Mouse (Mus musculus) liver, embryonic 11.5 days (tissue): ENCODE measurements around the gene Gpi1. TPM values are rescaled to one million over a fixed set of nuclear protein-coding genes. Genes with fewer than 3 reads are reported as not detected.

Experiments
- ATAC-seq: fragments of 200-750 bp; cut with Nextera tagmentation; replicated peaks from 2 replicates; pipeline ENCODE4 v1.8.0; 2017; ENCODE audit warnings: moderate number of reproducible peaks, mild to moderate bottlenecking, moderate TSS enrichment, moderate library complexity; ENCODE audit not compliant: low FRiP score
- DNase-seq: peaks from one replicate; pipeline ENCODE4 v3.0.0-alpha.2; 2017; ENCODE audit warnings: low spot score
- H3K27ac ChIP-seq: fragments of 300-500 bp; sonication (generic); 2 replicates; pipeline ENCODE4 v1.5.1; 2014; ENCODE audit warnings: mild to moderate bottlenecking, low read depth, low read length, control low read depth
- H3K27me3 ChIP-seq: fragments of 300-500 bp; sonication (generic); replicated peaks from 2 replicates; pipeline ENCODE4 v1.6.1; 2014; ENCODE audit warnings: low read length, mixed read lengths; ENCODE audit not compliant: control insufficient read depth, insufficient read depth
- H3K36me3 ChIP-seq: fragments of 300-500 bp; sonication (generic); 2 replicates; pipeline ENCODE4 v1.6.1; 2014; ENCODE audit warnings: mild to moderate bottlenecking, low read length, moderate library complexity, mixed read lengths; ENCODE audit not compliant: control insufficient read depth, insufficient read depth
- H3K4me1 ChIP-seq: fragments of 300-500 bp; sonication (generic); replicated peaks from 2 replicates; pipeline ENCODE4 v1.6.1; 2014; ENCODE audit warnings: low read length, mixed read lengths; ENCODE audit not compliant: control insufficient read depth, insufficient read depth
- H3K4me2 ChIP-seq: fragments of 300-500 bp; sonication (generic); 2 replicates; pipeline ENCODE4 v1.6.1; 2014; ENCODE audit warnings: mild to moderate bottlenecking, control low read depth, moderate library complexity
- H3K4me3 ChIP-seq: fragments of 300-500 bp; sonication (generic); 2 replicates; pipeline ENCODE4 v1.5.1; 2014; ENCODE audit warnings: low read depth, low read length, control low read depth
- H3K9ac ChIP-seq: fragments of 300-500 bp; sonication (generic); 2 replicates; pipeline ENCODE4 v1.6.1; 2014; ENCODE audit warnings: low read depth, low read length, control low read depth
- H3K9me3 ChIP-seq: fragments of 300-500 bp; sonication (generic); 2 replicates; pipeline ENCODE4 v1.6.1; 2016; ENCODE audit warnings: low read length, inconsistent platforms, mixed read lengths; ENCODE audit not compliant: control insufficient read depth
- whole genome bisulfite sequencing: fragments of 180-500 bp; shearing (Covaris S2); extraction: QIAGEN DNeasy Blood & Tissue Kit; methylation state at CpG from one replicate; pipeline ENCODE4 v1.1.7; 2014; 5-methylcytosine and 5-hydroxymethylcytosine counted together
- polyA plus RNA-seq: library from polyadenylated mRNA; unstranded; fragments of >200 nt; fragmentation: Nextera tagmentation; extraction: Ambion mirVana; gene quantifications from 2 replicates; pipeline ENCODE4 v1.2.1, GENCODE M21; 2014

Gpi1 gene
- polyA plus RNA-seq, 1 experiment from 2014 or later = 489 TPM

DNA sequence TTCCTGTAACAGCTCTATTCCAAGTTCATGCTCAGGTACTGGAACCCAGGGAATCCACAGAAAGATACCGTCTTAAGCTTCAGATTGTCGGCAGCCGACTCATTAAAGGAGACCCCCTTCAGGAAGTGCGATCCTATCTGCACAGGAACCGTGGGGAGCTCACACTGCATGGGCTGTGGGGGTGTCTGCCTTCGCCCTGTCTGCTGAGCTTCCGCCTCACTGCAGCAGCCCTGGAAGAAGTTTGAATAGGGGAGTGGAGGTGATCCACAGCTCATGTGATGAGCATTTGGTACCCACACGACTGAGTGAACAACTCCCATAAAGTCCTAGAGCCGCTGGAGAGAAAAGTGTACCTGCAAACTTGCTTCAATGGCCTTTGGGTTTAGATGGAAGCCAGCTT lies 27.1 kb upstream of the Gpi1 start:
- no peaks in the 10 kb centered on the region for H3K27me3 ChIP-seq
- ATAC-seq (no peak), DNase-seq (no peak)
- no peak overlapping the region for H3K9ac ChIP-seq
- H3K4me2 ChIP-seq = no peak overlapping the region
- peaks cover 27% of the 10 kb centered on the region for H3K36me3 ChIP-seq
- no peaks in the 10 kb centered on the region for H3K4me1 ChIP-seq
- no peak overlapping the region for H3K4me3 ChIP-seq
- 76% methylated on average over 9 of the region's 9 CpGs for WGBS
- no peak overlapping the region for H3K27ac ChIP-seq
- H3K9me3 ChIP-seq = no peaks in the 10 kb centered on the region

DNA sequence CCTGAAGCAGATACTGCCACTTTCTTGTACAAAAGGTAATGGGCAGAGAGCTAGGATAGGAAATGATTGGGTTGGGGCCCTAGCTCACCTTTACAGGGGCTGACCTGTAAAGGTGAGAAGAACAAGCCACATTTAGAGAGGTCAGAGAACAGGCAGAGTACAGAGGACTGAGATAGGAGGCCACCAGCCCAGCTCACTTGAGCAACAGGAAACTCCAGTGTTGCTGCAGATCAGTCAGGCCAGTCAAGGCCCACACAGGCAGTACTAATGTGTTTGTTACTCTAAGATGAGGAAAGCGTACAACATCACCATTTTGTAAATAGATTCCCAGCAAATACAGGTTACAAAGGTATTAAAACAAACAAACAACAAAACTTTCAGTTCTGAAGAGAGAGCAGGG lies 25.8 kb upstream of the Gpi1 start:
- Histone ChIP-seq H3K36me3 (peaks cover 20% of the 10 kb centered on the region), H3K4me1 (no peaks in the 10 kb centered on the region), H3K9me3 (no peaks in the 10 kb centered on the region), H3K4me3 (no peak overlapping the region), H3K4me2 (no peak overlapping the region), H3K27me3 (no peaks in the 10 kb centered on the region), H3K27ac (no peak overlapping the region), H3K9ac (no peak overlapping the region)
- WGBS = 83% methylated on average over 1 of the region's 1 CpGs
- ATAC-seq = no peak
- DNase-seq = no peak

DNA sequence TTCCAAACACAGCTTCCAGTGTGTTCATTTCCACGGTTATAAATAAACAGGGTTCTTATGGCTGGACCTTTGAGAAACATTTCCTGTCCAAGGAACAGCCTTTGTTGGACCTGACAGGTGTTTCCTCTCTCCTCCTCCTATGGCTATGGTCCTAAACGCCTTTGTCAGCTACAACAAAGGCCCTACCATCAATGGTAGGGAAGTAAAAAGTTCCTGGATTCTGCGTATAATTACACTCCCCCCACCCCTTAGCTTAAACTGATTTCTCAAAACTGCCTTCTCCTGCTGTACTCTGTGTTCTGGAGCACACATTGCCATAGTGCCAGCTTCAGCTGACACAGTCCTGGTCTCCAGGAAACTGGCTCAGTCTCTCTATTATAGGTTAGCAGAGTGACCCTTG lies 25.0 kb upstream of the Gpi1 start:
- no peaks in the 10 kb centered on the region for H3K4me1 ChIP-seq
- H3K27ac ChIP-seq = no peak overlapping the region
- H3K4me3 ChIP-seq = no peak overlapping the region
- H3K27me3 ChIP-seq = no peaks in the 10 kb centered on the region
- H3K9me3 ChIP-seq = no peaks in the 10 kb centered on the region
- no peak for ATAC-seq
- H3K36me3 ChIP-seq = peaks cover 18% of the 10 kb centered on the region
- no peak overlapping the region for H3K4me2 ChIP-seq
- DNase-seq = no peak
- WGBS = 48% methylated on average over 3 of the region's 3 CpGs
- H3K9ac ChIP-seq = no peak overlapping the region

- Histone ChIP-seq H3K4me2 (no peak overlapping the region), H3K4me3 (no peak overlapping the region), H3K9ac (no peak overlapping the region), H3K27me3 (no peaks in the 10 kb centered on the region), H3K4me1 (no peaks in the 10 kb centered on the region), H3K27ac (no peak overlapping the region), H3K9me3 (no peaks in the 10 kb centered on the region), H3K36me3 (peaks cover 17% of the 10 kb centered on the region)
- DNase-seq (no peak), ATAC-seq (no peak)
- 82% methylated on average over 2 of the region's 2 CpGs for WGBS
Measured at GRCm38 (mm10) chr7:34252030-34252429, 21.9 kb upstream of the Gpi1 start.

DNA sequence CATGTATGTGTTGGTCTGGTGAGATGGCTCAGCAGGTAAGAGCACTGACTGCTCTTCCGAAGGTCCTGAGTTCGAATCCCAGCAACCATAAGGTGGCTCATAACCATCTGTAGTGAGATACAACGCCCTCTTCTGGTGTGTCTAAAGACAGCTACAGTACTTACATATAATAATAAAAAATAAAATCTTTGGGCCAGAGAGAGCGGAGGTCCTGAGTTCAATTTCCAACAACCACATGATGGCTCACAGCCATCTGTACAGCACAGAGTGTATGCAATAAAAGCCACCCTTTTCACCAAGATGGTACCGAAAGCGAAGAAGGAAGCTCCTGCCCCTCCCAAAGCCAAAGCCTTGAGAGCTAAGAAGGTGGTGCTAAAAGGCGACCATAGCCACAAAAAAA lies 20.6 kb upstream of the Gpi1 start, which contains the start of gene Gm6096:
Gene Gm6096, plus strand, starts transcription at position 301 of the 400 bp plus-strand sequence.
- Histone ChIP-seq H3K9me3 (no peaks in the 10 kb centered on the region), H3K4me2 (no peak within 1 kb of the TSS), H3K4me3 (no peak within 1 kb of the TSS), H3K36me3 (peaks cover 16% of the 10 kb centered on the region), H3K27ac (no peak within 1 kb of the TSS), H3K4me1 (no peaks in the 10 kb centered on the region), H3K27me3 (no peaks in the 10 kb centered on the region), H3K9ac (no peak within 1 kb of the TSS)
- no peak for ATAC-seq
- no peak for DNase-seq
- 89% methylated on average over 7 of the region's 7 CpGs for WGBS

GRCm38 (mm10) chr7:34246870-34247499 lies 16.8 kb upstream of the Gpi1 start:
- Histone ChIP-seq H3K4me2 (no peak overlapping the region), H3K4me1 (no peaks in the 10 kb centered on the region), H3K9me3 (no peaks in the 10 kb centered on the region), H3K9ac (no peak overlapping the region), H3K27me3 (no peaks in the 10 kb centered on the region), H3K27ac (no peak overlapping the region), H3K36me3 (peaks cover 21% of the 10 kb centered on the region; the same call in 1 of the 2 replicates), H3K4me3 (no peak overlapping the region)
- 88% methylated on average over 3 of the region's 3 CpGs for WGBS
- no peak for ATAC-seq
- DNase-seq = no peak

DNA sequence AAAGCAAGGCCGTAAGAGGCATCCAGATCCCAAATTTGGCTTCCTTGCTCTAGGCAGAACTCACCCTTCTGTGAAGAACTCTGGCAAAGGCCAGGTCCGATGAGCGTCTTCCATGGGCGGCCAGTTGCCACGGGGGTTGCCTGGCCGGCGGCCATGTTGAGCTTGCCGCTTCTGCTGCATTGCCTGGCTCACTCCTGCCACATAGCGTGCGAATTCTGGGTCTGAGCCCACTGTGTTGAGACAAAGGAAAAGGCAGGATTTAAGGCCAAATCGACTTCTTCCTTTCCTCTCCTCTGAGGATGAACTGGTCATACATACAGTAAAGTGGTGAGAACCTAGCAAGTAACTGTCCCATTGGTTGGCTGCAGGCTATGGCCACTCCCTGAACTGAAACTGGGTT lies 12.0 kb upstream of the Gpi1 start:
- Histone ChIP-seq H3K9me3 (no peaks in the 10 kb centered on the region), H3K36me3 (peaks cover 31% of the 10 kb centered on the region; the same call in 1 of the 2 replicates), H3K4me1 (no peaks in the 10 kb centered on the region), H3K4me3 (no peak overlapping the region), H3K4me2 (no peak overlapping the region), H3K27ac (no peak overlapping the region), H3K9ac (no peak overlapping the region), H3K27me3 (no peaks in the 10 kb centered on the region)
- 96% methylated on average over 11 of the region's 11 CpGs for WGBS
- ATAC-seq (no peak), DNase-seq (no peak)

DNA sequence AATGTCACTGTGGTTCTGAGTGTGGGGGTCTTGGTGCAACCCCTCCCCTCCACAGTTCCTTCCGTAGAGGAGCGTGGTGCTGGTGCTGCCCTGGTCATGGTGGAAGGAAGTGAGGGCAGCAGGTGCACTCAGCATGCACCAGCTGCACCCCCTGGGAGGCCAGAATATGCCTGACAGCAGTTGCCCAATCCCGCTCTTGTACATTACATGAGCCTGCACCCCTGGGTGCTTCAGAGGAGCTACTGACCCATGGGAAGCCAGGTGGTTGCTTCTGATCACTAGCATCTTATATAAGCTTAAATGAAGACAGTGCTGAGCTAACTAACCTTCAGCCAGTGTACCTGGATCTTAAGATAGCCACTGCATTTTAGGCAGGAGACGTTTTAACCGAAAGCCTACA lies 8.0 kb upstream of the Gpi1 start:
- Histone ChIP-seq H3K4me2 (no peak overlapping the region), H3K4me1 (peaks cover 4% of the 10 kb centered on the region), H3K9ac (no peak overlapping the region), H3K27me3 (no peaks in the 10 kb centered on the region), H3K4me3 (no peak overlapping the region), H3K9me3 (no peaks in the 10 kb centered on the region), H3K27ac (no peak overlapping the region), H3K36me3 (peaks cover 20% of the 10 kb centered on the region)
- DNase-seq = no peak
- WGBS = 88% methylated on average over 5 of the region's 5 CpGs
- no peak for ATAC-seq

- H3K9ac ChIP-seq = no peak overlapping the region
- no peaks in the 10 kb centered on the region for H3K9me3 ChIP-seq
- no peak overlapping the region for H3K4me2 ChIP-seq
- H3K27me3 ChIP-seq = no peaks in the 10 kb centered on the region
- WGBS = 83% methylated on average over 5 of the region's 5 CpGs
- H3K4me3 ChIP-seq = no peak overlapping the region
- DNase-seq (no peak), ATAC-seq (no peak)
- H3K4me1 ChIP-seq = peaks cover 11% of the 10 kb centered on the region
- peaks cover 20% of the 10 kb centered on the region for H3K36me3 ChIP-seq
- H3K27ac ChIP-seq = no peak overlapping the region
Measured at GRCm38 (mm10) chr7:34235602-34236001, 5.5 kb upstream of the Gpi1 start.
